Mouse (Mus musculus) heart, embryonic 15.5 days (tissue): ENCODE results near the gene Cc2d2b. TPM values are rescaled to one million over a fixed set of nuclear protein-coding genes. Genes with fewer than 3 reads are reported as not detected.

Experiments used
- ATAC-seq: fragments of 200-750 bp; cut with Nextera tagmentation; replicated peaks from 2 replicates; pipeline ENCODE4 v1.8.0; 2017; ENCODE audit warnings: low read depth, moderate TSS enrichment; ENCODE audit not compliant: insufficient number of reproducible peaks, insufficient read depth, low FRiP score
- H3K27ac ChIP-seq: fragments of 300-500 bp; sonication (generic); 2 replicates; pipeline ENCODE4 v1.5.1; 2015; ENCODE audit warnings: mild to moderate bottlenecking, inconsistent platforms
- H3K27me3 ChIP-seq: fragments of 300-500 bp; sonication (generic); 2 replicates; pipeline ENCODE4 v1.6.1; 2015; ENCODE audit warnings: inconsistent platforms
- H3K36me3 ChIP-seq: fragments of 300-500 bp; sonication (generic); 2 replicates; pipeline ENCODE4 v1.6.1; 2015; ENCODE audit warnings: mild to moderate bottlenecking, inconsistent platforms
- H3K4me1 ChIP-seq: fragments of 300-500 bp; sonication (generic); replicated peaks from 2 replicates; pipeline ENCODE4 v1.6.1; 2015; ENCODE audit warnings: inconsistent platforms
- H3K4me2 ChIP-seq: fragments of 300-500 bp; sonication (generic); 2 replicates; pipeline ENCODE4 v1.6.1; 2015; ENCODE audit warnings: inconsistent platforms, mild to moderate bottlenecking, moderate library complexity
- H3K4me3 ChIP-seq: fragments of 300-500 bp; sonication (generic); 2 replicates; pipeline ENCODE4 v1.5.1; 2015; ENCODE audit warnings: mild to moderate bottlenecking, inconsistent platforms
- H3K9ac ChIP-seq: fragments of 300-500 bp; sonication (generic); 2 replicates; pipeline ENCODE4 v1.6.1; 2015; ENCODE audit warnings: mild to moderate bottlenecking, inconsistent platforms
- H3K9me3 ChIP-seq: fragments of 300-500 bp; sonication (generic); replicated peaks from 2 replicates; pipeline ENCODE4 v1.6.1; 2016; ENCODE audit warnings: inconsistent platforms
- WGBS: fragments of 180-500 bp; shearing (Covaris S2); methylation state at CpG from one replicate; pipeline ENCODE4 v1.1.7; 2015; ENCODE audit warnings: mixed read lengths; 5-methylcytosine and 5-hydroxymethylcytosine counted together
- polyA plus RNA-seq: library from polyadenylated mRNA; unstranded; fragments of >200 nt; fragmentation: Nextera tagmentation; extraction: Ambion mirVana; gene quantifications from 2 replicates; pipeline ENCODE4 v1.2.1, GENCODE M21; 2015

Gene Cc2d2b
- polyA plus RNA-seq, 1 experiment from 2014 or later, result not detected

DNA sequence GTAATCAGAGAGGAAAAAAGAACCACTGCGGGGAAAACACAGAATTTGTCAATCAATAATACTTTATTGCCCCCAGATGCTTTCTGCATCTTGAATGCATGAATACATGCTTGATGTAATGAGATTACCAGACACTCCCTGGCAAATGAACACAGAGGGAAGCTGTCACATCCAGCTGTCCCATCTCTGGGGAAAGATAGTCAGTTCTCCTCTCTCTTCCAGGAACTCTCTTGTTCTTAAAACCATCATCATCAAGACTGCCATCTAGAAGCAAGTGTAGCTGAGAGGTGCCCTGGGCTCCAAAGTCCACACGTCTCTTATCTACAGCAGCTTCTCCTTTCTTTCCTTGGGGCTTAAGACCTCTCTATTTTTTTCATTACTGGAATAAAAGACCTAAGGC lies 21.9 kb upstream of the Cc2d2b start:
- Histone ChIP-seq H3K4me2 (no peak overlapping the region), H3K27me3 (0 out of 2 replicates have a peak, but pooled peaks cover 2% of the 10 kb centered on the region), H3K4me3 (no peak overlapping the region), H3K4me1 (no peaks in the 10 kb centered on the region), H3K9ac (no peak overlapping the region), H3K9me3 (no peaks in the 10 kb centered on the region), H3K27ac (no peak overlapping the region), H3K36me3 (no peaks in the 10 kb centered on the region)
- WGBS, result 60% methylated on average over 2 of the region's 2 CpGs
- no peak for ATAC-seq

DNA sequence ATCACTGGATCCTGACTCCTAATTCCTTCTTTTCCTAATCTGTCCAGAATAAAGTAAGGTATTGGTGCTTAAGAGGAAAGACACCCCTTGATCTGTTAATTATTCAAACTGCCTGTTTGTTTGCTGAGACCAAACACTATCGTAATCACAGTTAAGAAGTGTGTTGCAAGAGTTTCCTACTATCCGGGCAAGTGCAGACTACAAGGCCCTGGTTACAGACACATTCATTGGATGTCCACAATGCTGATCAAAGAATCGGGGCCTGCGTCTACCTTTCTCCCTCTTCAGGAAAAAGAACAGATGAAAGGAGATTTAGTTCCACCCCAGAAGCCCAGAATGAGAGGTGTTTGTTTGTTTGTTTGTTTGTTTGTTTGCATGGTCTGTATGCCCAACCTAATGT lies 20.3 kb upstream of the Cc2d2b start:
- Histone ChIP-seq H3K4me3 (no peak overlapping the region), H3K27ac (no peak overlapping the region), H3K27me3 (0 out of 2 replicates have a peak, but pooled peaks cover 2% of the 10 kb centered on the region), H3K9ac (no peak overlapping the region), H3K4me1 (no peaks in the 10 kb centered on the region), H3K36me3 (no peaks in the 10 kb centered on the region), H3K4me2 (no peak overlapping the region), H3K9me3 (no peaks in the 10 kb centered on the region)
- ATAC-seq, result no peak
- 83% methylated on average over 4 of the region's 4 CpGs for WGBS

DNA sequence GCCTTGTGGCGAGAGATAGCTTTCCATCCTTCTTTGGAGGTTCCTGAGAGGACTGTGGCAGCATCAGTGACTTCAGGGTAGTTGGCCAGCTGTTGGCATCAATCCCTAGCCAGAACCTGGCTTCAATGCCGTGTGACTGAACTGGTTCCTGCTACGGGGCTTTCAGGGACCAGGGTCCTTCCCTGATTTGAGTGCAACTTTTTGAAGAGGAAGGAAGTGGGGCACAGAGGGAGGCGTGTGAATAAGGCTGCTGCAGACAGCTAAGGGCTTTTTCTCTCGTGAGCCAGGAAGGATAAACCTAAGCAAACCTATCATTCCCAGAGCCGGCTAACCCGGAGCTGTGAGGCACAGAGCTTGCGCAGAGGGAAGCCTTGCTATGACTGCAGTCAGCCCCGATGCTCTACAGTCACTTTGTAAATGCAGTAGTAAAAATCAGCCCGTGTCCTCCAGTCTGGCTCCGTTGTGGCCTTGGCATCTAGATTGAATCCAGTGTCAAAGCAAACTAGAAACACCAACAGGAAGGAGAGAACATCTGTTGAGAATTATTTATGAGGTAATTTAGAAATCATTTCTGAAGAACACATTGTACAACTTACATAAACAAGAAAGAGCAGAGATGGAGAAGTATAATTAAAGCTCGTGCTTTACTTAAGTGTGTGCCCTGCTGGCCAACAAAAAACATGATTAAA lies 19.7 kb upstream of the Cc2d2b start:
- no peaks in the 10 kb centered on the region for H3K36me3 ChIP-seq
- H3K9ac ChIP-seq, result no peak overlapping the region
- H3K4me2 ChIP-seq, result no peak overlapping the region
- WGBS, result 54% methylated on average over 12 of the region's 12 CpGs
- no peak overlapping the region for H3K27ac ChIP-seq
- no peaks in the 10 kb centered on the region for H3K4me1 ChIP-seq
- H3K27me3 ChIP-seq, result 0 out of 2 replicates have a peak, but pooled peaks cover 2% of the 10 kb centered on the region
- ATAC-seq, result no peak
- no peaks in the 10 kb centered on the region for H3K9me3 ChIP-seq
- H3K4me3 ChIP-seq, result no peak overlapping the region

DNA sequence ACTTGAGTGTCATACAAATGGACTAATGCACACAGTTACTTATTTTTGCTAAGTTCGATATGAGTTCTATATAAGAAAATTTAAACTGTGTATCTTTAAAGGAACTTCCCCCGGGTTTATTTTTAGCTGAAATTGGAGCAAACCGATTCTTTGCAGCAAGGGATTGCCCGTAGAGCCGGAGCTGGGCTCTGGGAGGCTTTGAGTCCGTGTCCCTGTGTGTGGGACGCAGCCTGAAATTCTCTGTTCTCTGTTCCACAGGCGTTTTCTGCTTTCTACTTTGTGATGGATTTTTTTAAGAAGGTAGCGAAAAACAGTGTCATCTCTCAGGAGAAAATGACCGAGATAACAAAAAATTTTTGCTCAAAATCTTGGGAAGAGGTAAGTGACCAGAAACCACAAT lies 15.1 kb upstream of the Cc2d2b start:
- Histone ChIP-seq H3K4me2 (no peak overlapping the region), H3K27me3 (0 out of 2 replicates have a peak, but pooled peaks cover 2% of the 10 kb centered on the region), H3K4me1 (peaks cover 5% of the 10 kb centered on the region), H3K36me3 (no peaks in the 10 kb centered on the region), H3K27ac (no peak overlapping the region), H3K9ac (no peak overlapping the region), H3K4me3 (no peak overlapping the region), H3K9me3 (no peaks in the 10 kb centered on the region)
- ATAC-seq, result no peak
- WGBS, result 52% methylated on average over 10 of the region's 10 CpGs

DNA sequence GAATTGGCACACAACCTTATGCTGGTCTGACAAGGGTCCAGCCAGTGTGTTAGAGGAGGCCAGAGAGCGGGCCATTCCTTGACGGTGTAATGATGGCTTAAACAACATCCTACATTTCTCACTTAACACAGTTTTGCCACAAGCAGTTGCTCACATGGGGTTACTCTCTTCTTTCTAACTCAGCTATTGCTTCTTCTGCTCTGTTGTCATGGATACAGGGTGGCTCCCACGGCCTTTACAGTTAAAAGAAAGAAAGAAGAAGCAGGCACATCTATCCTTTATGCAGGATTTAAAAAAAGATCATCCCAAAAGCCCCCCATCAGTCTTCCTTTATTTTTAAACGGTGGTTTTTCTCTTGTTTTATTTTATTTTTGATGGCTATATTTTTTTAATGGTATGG lies 14.7 kb upstream of the Cc2d2b start:
- Histone ChIP-seq H3K9ac (no peak overlapping the region), H3K4me2 (no peak overlapping the region), H3K4me1 (peaks cover 5% of the 10 kb centered on the region), H3K4me3 (no peak overlapping the region), H3K9me3 (no peaks in the 10 kb centered on the region), H3K27ac (no peak overlapping the region), H3K27me3 (0 out of 2 replicates have a peak, but pooled peaks cover 2% of the 10 kb centered on the region), H3K36me3 (no peaks in the 10 kb centered on the region)
- 70% methylated on average over 4 of the region's 4 CpGs for WGBS
- ATAC-seq, result no peak

DNA sequence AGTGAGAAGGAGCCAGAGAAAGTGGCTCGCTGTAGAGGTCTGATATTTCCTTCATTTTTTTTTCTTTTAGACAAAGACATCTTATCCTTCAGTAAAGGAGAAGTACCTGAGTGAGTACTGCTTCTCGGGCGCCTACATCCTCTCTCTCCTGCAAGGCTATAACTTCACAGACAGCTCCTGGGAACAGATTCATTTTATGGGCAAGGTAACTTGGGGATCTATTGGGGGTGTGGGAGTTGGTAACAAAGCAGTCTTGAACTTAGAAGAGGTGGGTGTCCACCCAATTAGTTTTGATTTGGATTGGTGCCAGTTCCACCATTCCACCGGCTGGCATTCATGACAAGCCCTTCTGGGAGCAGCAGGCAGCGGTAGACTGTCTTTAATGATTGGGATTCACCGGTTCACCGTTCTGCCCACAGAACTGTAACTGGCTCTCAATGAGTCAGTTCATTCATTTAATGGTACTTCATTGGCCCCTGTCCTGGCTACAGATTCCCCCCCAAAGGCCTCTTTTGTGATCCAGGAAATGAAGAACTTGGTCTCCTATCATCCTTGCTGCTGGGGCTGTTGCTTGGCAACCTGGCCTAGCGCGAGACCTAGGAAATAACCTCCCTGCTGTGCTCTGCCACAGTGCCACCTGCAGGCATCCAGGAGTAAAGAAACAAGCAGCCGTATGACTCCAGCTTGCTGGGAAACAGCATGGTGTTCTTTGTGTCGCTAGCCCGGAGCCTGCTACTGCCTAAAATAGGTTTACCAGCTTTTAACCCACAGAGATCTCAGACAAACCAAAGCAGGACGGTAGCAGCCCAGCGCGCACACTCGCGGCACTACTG lies 11.7 kb upstream of the Cc2d2b start:
- peaks cover 5% of the 10 kb centered on the region for H3K4me1 ChIP-seq
- H3K4me3 ChIP-seq, result peak overlapping the region; percentile 19
- 28% methylated on average over 17 of the region's 17 CpGs for WGBS
- H3K27ac ChIP-seq, result no peak overlapping the region
- H3K27me3 ChIP-seq, result no peaks in the 10 kb centered on the region
- H3K4me2 ChIP-seq, result peak overlapping the region; percentile 55
- no peak overlapping the region for H3K9ac ChIP-seq
- H3K36me3 ChIP-seq, result no peaks in the 10 kb centered on the region
- no peaks in the 10 kb centered on the region for H3K9me3 ChIP-seq
- ATAC-seq, result peak; percentile 79

DNA sequence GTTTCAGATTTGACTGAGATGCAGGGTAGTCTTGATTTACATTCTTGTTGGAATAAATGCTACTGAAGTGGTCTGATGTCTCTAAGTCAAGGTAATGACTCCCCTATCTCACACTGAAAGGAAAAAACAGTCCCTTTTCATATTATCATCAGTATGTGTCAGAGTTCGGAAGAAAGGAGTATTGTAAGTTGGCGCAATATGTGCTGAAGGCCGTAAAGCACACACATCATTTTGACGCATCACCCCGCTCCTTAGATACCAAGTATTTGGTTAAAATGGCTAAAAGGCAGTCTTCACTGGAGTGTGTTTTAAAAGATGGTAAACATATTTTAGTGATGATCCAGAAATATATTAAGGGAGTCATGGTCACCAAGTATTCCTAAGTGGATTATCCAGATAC lies 10.9 kb upstream of the Cc2d2b start:
- WGBS, result 70% methylated on average over 5 of the region's 5 CpGs

DNA sequence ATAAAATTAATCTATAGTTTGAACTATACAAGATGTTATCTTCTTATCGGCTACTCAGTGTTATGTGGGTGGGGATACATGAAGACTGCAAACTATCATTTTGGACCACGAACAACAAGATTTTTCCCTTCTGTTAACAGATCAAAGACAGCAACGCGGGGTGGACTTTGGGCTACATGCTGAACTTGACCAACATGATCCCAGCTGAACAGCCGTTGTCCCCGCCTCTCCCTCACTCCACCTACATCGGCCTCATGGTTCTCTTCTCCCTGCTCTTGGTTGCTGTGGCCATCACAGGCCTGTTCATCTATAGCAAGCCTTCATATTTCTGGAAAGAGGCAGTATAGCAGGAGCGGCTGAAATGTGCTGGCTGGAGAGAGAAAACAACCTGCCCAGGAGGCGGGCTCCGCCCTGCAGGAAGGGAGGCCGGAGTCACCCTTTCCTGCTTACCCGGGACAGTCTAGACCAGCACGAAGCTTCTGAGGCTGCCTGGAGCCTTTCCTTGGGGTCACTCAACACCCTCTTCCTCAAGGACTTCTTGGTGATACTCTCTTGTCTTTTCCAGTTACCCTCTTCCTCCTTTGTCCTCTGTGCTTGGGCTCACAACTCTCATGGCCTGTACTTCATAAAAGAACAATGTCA lies 9.7 kb upstream of the Cc2d2b start:
- Histone ChIP-seq H3K9ac (no peak overlapping the region), H3K36me3 (no peaks in the 10 kb centered on the region), H3K4me3 (no peak overlapping the region), H3K27ac (no peak overlapping the region), H3K27me3 (no peaks in the 10 kb centered on the region), H3K9me3 (no peaks in the 10 kb centered on the region), H3K4me2 (no peak overlapping the region), H3K4me1 (peaks cover 5% of the 10 kb centered on the region)
- WGBS, result 82% methylated on average over 13 of the region's 13 CpGs
- no peak for ATAC-seq

More for the DNA sequence above, 10.9 kb upstream of the Cc2d2b start:
- Histone ChIP-seq H3K4me2 (peak overlapping the region; percentile 55), H3K27me3 (no peaks in the 10 kb centered on the region), H3K9me3 (no peaks in the 10 kb centered on the region), H3K27ac (no peak overlapping the region), H3K4me3 (peak overlapping the region; percentile 19; the same call in 1 of the 2 replicates), H3K9ac (no peak overlapping the region), H3K4me1 (peaks cover 5% of the 10 kb centered on the region), H3K36me3 (no peaks in the 10 kb centered on the region)
- no peak for ATAC-seq

DNA sequence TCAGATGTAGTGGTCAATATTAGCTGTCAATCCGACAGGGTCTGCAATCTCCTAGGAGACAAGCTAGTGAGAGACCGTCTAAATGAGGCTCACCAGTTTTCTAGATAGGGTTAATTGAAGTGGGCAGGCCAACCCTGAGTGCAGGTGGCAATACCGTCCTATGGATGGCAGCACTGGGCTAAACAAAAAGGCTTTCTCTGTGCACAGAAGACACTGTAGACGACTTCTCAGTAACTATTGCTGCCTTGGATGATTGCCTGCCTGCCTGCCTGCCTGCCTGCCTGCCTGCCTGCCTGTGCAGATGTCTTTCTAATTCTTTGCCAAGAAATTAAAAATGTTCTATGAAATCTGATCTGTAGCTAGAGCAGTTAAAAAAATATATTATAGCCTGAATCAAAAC lies 1.9 kb upstream of the Cc2d2b start:
- WGBS, result 41% methylated on average over 4 of the region's 4 CpGs
- Histone ChIP-seq H3K4me1 (no peaks in the 10 kb centered on the region), H3K27ac (no peak overlapping the region), H3K9me3 (no peaks in the 10 kb centered on the region), H3K36me3 (no peaks in the 10 kb centered on the region), H3K9ac (no peak overlapping the region), H3K4me3 (no peak overlapping the region), H3K27me3 (0 out of 2 replicates have a peak, but pooled peaks cover 4% of the 10 kb centered on the region), H3K4me2 (no peak overlapping the region)
- ATAC-seq, result no peak

DNA sequence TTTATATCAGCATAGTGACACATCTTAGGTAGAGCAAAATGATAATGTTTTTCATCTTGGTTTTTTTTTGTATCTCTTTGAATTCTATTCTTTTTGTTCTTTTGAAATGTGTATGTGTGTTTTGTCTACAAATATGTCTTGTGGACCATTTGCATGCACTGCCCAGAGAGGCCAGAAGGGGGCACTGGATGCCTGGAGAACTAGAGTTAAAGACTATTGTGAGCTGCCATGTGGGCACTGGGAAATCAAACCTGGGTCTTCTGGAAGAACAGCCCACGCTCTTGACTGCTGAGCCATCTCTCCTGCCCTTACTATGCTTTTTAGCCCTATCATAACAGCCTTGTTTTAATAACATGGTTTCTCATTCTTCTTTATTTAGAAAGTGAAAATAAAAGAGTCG lies 5.8 kb downstream of the Cc2d2b start:
- ATAC-seq, result no peak
- 0 out of 2 replicates have a peak, but pooled peaks cover 3% of the 10 kb centered on the region for H3K27me3 ChIP-seq
- WGBS, result 81% methylated on average over 2 of the region's 2 CpGs
- no peak overlapping the region for H3K4me3 ChIP-seq
- no peak overlapping the region for H3K27ac ChIP-seq
- H3K9me3 ChIP-seq, result no peaks in the 10 kb centered on the region
- H3K36me3 ChIP-seq, result no peaks in the 10 kb centered on the region
- no peak overlapping the region for H3K4me2 ChIP-seq
- H3K9ac ChIP-seq, result no peak overlapping the region
- H3K4me1 ChIP-seq, result no peaks in the 10 kb centered on the region; the same call in 1 of the 2 replicates

DNA sequence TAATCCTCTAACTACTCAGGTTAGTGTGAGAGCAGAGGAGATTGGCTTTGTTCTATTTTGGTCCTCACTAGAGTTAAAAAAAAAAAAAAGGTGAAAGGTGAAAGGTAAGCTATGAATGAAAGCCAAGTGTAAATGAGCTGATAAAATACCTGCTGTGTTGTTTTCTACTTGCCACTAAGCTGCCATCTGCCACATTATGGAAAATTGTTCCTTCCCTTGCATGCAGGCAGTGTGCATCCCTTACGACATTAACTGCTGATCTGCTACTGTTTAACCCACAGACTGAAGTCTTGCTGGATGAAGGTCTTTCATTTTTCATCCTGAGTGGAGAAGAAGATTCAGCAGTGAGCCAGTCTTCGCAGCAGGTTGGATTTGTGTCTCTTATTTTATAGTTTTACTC lies 11.5 kb downstream of the Cc2d2b start:
- Histone ChIP-seq H3K4me2 (no peak overlapping the region), H3K4me3 (no peak overlapping the region), H3K9ac (no peak overlapping the region), H3K27me3 (peaks cover 31% of the 10 kb centered on the region), H3K9me3 (no peaks in the 10 kb centered on the region), H3K36me3 (no peaks in the 10 kb centered on the region), H3K4me1 (no peaks in the 10 kb centered on the region; the same call in 1 of the 2 replicates), H3K27ac (no peak overlapping the region)
- WGBS, result 70% methylated on average over 2 of the region's 2 CpGs
- ATAC-seq, result no peak
